Mouse (Mus musculus) CH12.LX (cell line): ENCODE data around the gene Mad2l2. TPM values are rescaled to one million over a fixed set of nuclear protein-coding genes. Genes with fewer than 3 reads are reported as not detected.

Experiments
- DNase-seq: peaks from one replicate; pipeline ENCODE4 v3.0.0-alpha.2; 2013; ENCODE audit errors: extremely low read depth
- H3K27ac ChIP-seq: 2 replicates; pipeline ENCODE4 v1.5.1; 2012; ENCODE audit warnings: low read depth, mild to moderate bottlenecking, control low read depth, moderate library complexity; ENCODE audit not compliant: insufficient read depth
- H3K27me3 ChIP-seq: replicated peaks from 2 replicates; pipeline ENCODE3; 2012; ENCODE audit warnings: inconsistent platforms
- H3K36me3 ChIP-seq, 2 experiments: replicated peaks in 1 of 2; 2 replicates each; pipeline versions ENCODE3 to v1.6.1; 2012; ENCODE audit warnings: inconsistent platforms in 1 of 2, low read length in 1 of 2, mild to moderate bottlenecking in 1 of 2, mixed read lengths in 1 of 2, moderate library complexity in 1 of 2; ENCODE audit not compliant: control insufficient read depth in 1 of 2, insufficient read depth in 1 of 2
- H3K4me1 ChIP-seq, 2 experiments: 2 replicates each; pipeline ENCODE4 v1.6.1; 2012; ENCODE audit warnings: inconsistent platforms in 1 of 2, moderate library complexity in 1 of 2; ENCODE audit not compliant: insufficient read depth in 2 of 2, control insufficient read depth in 1 of 2
- H3K4me2 ChIP-seq: 2 replicates; pipeline ENCODE4 v1.6.1; 2012; ENCODE audit warnings: low read depth, mild to moderate bottlenecking, control low read depth; ENCODE audit not compliant: poor library complexity, insufficient read depth, severe bottlenecking
- H3K4me3 ChIP-seq, 3 experiments: fragments of 150-350 bp in 1 of 3; sonication (generic) in 1 of 3; replicated peaks in 1 of 3; 2 replicates each; pipeline versions ENCODE3 to v1.5.1; 2011 to 2012; ENCODE audit warnings: low read depth in 2 of 3, low read length in 2 of 3, mild to moderate bottlenecking in 2 of 3, moderate library complexity in 2 of 3, control low read depth in 1 of 3, improper control_type of control experiment in 1 of 3, inconsistent platforms in 1 of 3, mixed read lengths in 1 of 3; ENCODE audit not compliant: poor library complexity in 1 of 3
- H3K79me2 ChIP-seq: replicated peaks from 2 replicates; pipeline ENCODE4 v1.6.1; 2012; ENCODE audit warnings: mild to moderate bottlenecking, moderate library complexity; ENCODE audit not compliant: control insufficient read depth, poor library complexity, insufficient read depth, severe bottlenecking; ENCODE audit errors: extremely low read depth
- H3K9ac ChIP-seq: 2 replicates; pipeline ENCODE4 v1.6.1; 2012; ENCODE audit warnings: low read depth, mild to moderate bottlenecking, control low read depth, moderate library complexity; ENCODE audit not compliant: insufficient read depth
- H3K9me3 ChIP-seq: replicated peaks from 2 replicates; pipeline ENCODE3; 2012; ENCODE audit warnings: low read length, inconsistent platforms, mixed read lengths
- BHLHE40 ChIP-seq: IDR thresholded peaks from 2 replicates; pipeline ENCODE4 v1.6.1; 2011; ENCODE audit warnings: mild to moderate bottlenecking, low read depth, low read length, improper control_type of control experiment
- CHD1 ChIP-seq: IDR thresholded peaks from 2 replicates; pipeline ENCODE4 v1.6.1; 2012; ENCODE audit warnings: low read depth, low read length, improper control_type of control experiment, inconsistent platforms
- CHD2 ChIP-seq: IDR thresholded peaks from 2 replicates; pipeline ENCODE4 v1.6.1; 2011; ENCODE audit warnings: low read length, improper control_type of control experiment
- ELF1 ChIP-seq: IDR thresholded peaks from 2 replicates; pipeline ENCODE4 v1.6.1; 2014; ENCODE audit warnings: low read depth, mild to moderate bottlenecking, inconsistent platforms, low read length, improper control_type of control experiment
- EP300 ChIP-seq: IDR thresholded peaks from 2 replicates; pipeline ENCODE4 v1.6.1; 2011; ENCODE audit warnings: low read length, improper control_type of control experiment
- GABPA ChIP-seq: IDR thresholded peaks from 2 replicates; pipeline ENCODE4 v1.6.1; 2012; ENCODE audit warnings: low read depth, low read length, improper control_type of control experiment, inconsistent platforms; ENCODE audit not compliant: insufficient replicate concordance
- HCFC1 ChIP-seq: IDR thresholded peaks from 2 replicates; pipeline ENCODE4 v1.6.1; 2012; ENCODE audit warnings: low read depth, mild to moderate bottlenecking, inconsistent platforms, low read length, improper control_type of control experiment
- JUND ChIP-seq: conservative IDR thresholded peaks from 2 replicates; pipeline ENCODE4 v1.6.1; 2011; ENCODE audit warnings: low read depth, low read length, improper control_type of control experiment
- MXI1 ChIP-seq: IDR thresholded peaks from 2 replicates; pipeline ENCODE4 v1.6.1; 2011; ENCODE audit warnings: mild to moderate bottlenecking, low read depth, low read length, improper control_type of control experiment
- MYC ChIP-seq: IDR thresholded peaks from 2 replicates; pipeline ENCODE4 v1.6.1; 2011; ENCODE audit warnings: low read depth, mild to moderate bottlenecking, improper control_type of control experiment, low read length
- PAX5 ChIP-seq: IDR thresholded peaks from 2 replicates; pipeline ENCODE4 v1.6.1; 2012; ENCODE audit warnings: low read length, inconsistent platforms, mixed read lengths
- POLR2A ChIP-seq: IDR thresholded peaks from 2 replicates; pipeline ENCODE4 v1.6.1; 2011; ENCODE audit warnings: low read depth, mild to moderate bottlenecking, improper control_type of control experiment, low read length
- RAD21 ChIP-seq: IDR thresholded peaks from 2 replicates; pipeline ENCODE4 v1.6.1; 2011; ENCODE audit warnings: low read depth, mild to moderate bottlenecking, low read length, improper control_type of control experiment, moderate library complexity
- RCOR1 ChIP-seq: conservative IDR thresholded peaks from 2 replicates; pipeline ENCODE4 v1.6.1; 2012; ENCODE audit warnings: low read depth, mild to moderate bottlenecking, inconsistent platforms, low read length, improper control_type of control experiment
- SIN3A ChIP-seq: IDR thresholded peaks from 2 replicates; pipeline ENCODE4 v1.6.1; 2012; ENCODE audit warnings: low read length, improper control_type of control experiment, inconsistent platforms
- SMC3 ChIP-seq: IDR thresholded peaks from 2 replicates; pipeline ENCODE4 v1.6.1; 2011; ENCODE audit warnings: low read depth, low read length, improper control_type of control experiment
- TBP ChIP-seq: conservative IDR thresholded peaks from 2 replicates; pipeline ENCODE4 v1.6.1; 2011; ENCODE audit warnings: low read depth, low read length, improper control_type of control experiment
- UBTF ChIP-seq: IDR thresholded peaks from 2 replicates; pipeline ENCODE4 v1.6.1; 2012; ENCODE audit warnings: low read depth, mild to moderate bottlenecking, inconsistent platforms, low read length, improper control_type of control experiment, moderate library complexity
- USF2 ChIP-seq: conservative IDR thresholded peaks from 2 replicates; pipeline ENCODE4 v1.6.1; 2011; ENCODE audit warnings: low read depth, low read length, improper control_type of control experiment
- ZNF384 ChIP-seq: IDR thresholded peaks from 2 replicates; pipeline ENCODE4 v1.6.1; 2012; ENCODE audit warnings: low read depth, low read length, improper control_type of control experiment, inconsistent platforms
- dilution Hi-C: fragments of 300-500 bp; cut with MboI; formaldehyde crosslinking; loops from 2 replicates; pipeline ENCODE4 v1.14.3; 2020; ENCODE audit warnings: low sequenced_read_pairs; ENCODE audit not compliant: extremely low pct_unique_long_range_greater_than_20kb, extremely low pct_ligation_motif_present
- in situ Hi-C: fragments of 300-500 bp; cut with MboI; formaldehyde crosslinking; loops from 3 replicates; pipeline ENCODE4 v1.14.3; 2019; ENCODE audit warnings: low sequenced_read_pairs, low pct_ligation_motif_present, low pct_unique_long_range_greater_than_20kb, mixed read lengths
- polyA plus RNA-seq: library from polyadenylated mRNA; unstranded; fragments of >175 nt; gene quantifications from 2 replicates; pipeline ENCODE4 v1.2.1, GENCODE M21; 2012; ENCODE audit warnings: low read depth; ENCODE audit not compliant: insufficient read length
- total RNA-seq, 2 experiments: library from RNA; depleted of rRNA; stranded (reverse); fragments of 300-350 nt in 1 of 2; fragments of >200 nt in 1 of 2; gene quantifications; 2 replicates each; pipeline ENCODE4 v1.2.3; 2012 to 2014

Gene Mad2l2
- total and polyA plus RNA-seq, 3 experiments, result 23.1 to 43.3 (median 36.5) TPM

- TF ChIP-seq PAX5, result no peak
- TF ChIP-seq USF2, result no peak
- TF ChIP-seq CHD1, result no peak
- no peak for TF ChIP-seq MXI1
- TF ChIP-seq BHLHE40, result no peak
- no peak for TF ChIP-seq MYC
- TF ChIP-seq EP300, result no peak
- TF ChIP-seq GABPA, result no peak
- TF ChIP-seq ELF1, result no peak
- TF ChIP-seq POLR2A, result no peak
- no peak for TF ChIP-seq RCOR1
- TF ChIP-seq JUND, result no peak
- no peak for TF ChIP-seq SMC3
- no peak for TF ChIP-seq CHD2
- no peak for TF ChIP-seq ZNF384
- no peak for TF ChIP-seq RAD21
- TF ChIP-seq, all 38 proteins: peak for 0
- H3K9me3 ChIP-seq, result no peaks in the 10 kb centered on the region
- no peak overlapping the region for H3K4me2 ChIP-seq
- no peak overlapping the region for H3K27ac ChIP-seq
- H3K9ac ChIP-seq, result no peak overlapping the region
- no peak overlapping the region for H3K4me3 ChIP-seq
- H3K79me2 ChIP-seq, result no peaks in the 10 kb centered on the region
- dilution Hi-C loops, result no loop called here
- no peaks in the 10 kb centered on the region for H3K36me3 ChIP-seq
- no peaks in the 10 kb centered on the region for H3K4me1 ChIP-seq
- peaks cover 90% of the 10 kb centered on the region for H3K27me3 ChIP-seq
- in situ Hi-C loops, result no loop called here
- no peak for DNase-seq
Observed at GRCm38 (mm10) chr4:148107621-148108291, 22.4 kb upstream of the Mad2l2 start.

DNA sequence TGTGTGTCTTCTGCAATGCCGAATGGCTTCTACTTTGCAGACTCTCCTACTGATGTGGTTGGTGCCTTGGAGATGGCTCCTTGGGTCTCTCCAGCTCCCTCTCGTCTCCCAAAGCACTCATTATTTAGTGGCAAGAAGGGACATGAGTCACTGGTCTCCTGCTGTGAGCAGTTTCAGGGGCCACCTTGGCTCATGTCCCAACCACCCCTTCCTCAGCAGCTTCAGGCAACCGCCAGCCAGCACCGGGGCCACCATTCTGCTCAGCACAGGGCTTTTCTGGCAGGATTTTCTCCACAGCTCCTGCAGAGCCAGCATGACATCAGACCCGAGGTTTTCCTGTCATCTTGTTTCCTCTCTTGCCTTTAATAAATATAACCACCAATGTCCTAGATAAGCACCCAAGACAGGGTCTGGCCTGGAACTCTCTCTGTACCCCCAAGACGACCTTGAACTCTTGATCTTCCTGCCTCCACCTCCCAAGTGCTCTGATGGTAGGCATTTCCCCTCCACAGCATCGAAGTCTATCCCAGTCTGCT is 21.6 kb upstream of the Mad2l2 start:
- Histone ChIP-seq H3K9ac (no peak overlapping the region), H3K9me3 (no peaks in the 10 kb centered on the region), H3K27me3 (peaks cover 94% of the 10 kb centered on the region), H3K4me2 (no peak overlapping the region), H3K79me2 (no peaks in the 10 kb centered on the region), H3K4me1 (no peaks in the 10 kb centered on the region), H3K36me3 (no peaks in the 10 kb centered on the region), H3K4me3 (no peak overlapping the region), H3K27ac (no peak overlapping the region)
- dilution Hi-C loops (no loop called here), in situ Hi-C loops (no loop called here)
- TF ChIP-seq HCFC1 (no peak), UBTF (no peak), SMC3 (no peak), ELF1 (no peak), RCOR1 (no peak), USF2 (no peak), TBP (no peak), SIN3A (no peak)
- no peak for DNase-seq
